Mouse (Mus musculus) kidney, embryonic 14.5 days (tissue): ENCODE measurements at regions not wholly inside any gene's neighbourhood (a gene's known extent, or its start where the extent isn't known, plus 50 kb on each side); places are given as distances from the start of the nearest gene placed in this dataset.
"Not testable (repeated sequence)": the region's sequence is repeated elsewhere in the genome, so short reads cannot be mapped to it uniquely, and the experiment has no call there.

ENCODE experiments used
- ATAC-seq: fragments of 200-750 bp; cut with Nextera tagmentation; 2 replicates; pipeline ENCODE4 v1.8.0; 2017; ENCODE audit warnings: moderate number of reproducible peaks, mild to moderate bottlenecking, moderate TSS enrichment, moderate library complexity; ENCODE audit not compliant: low FRiP score, low TSS enrichment
- H3K27ac ChIP-seq: fragments of 300-500 bp; sonication (generic); 2 replicates; pipeline ENCODE4 v1.5.1; 2014; ENCODE audit warnings: low read depth, mild to moderate bottlenecking, low read length, moderate library complexity, mixed read lengths
- H3K27me3 ChIP-seq: fragments of 300-500 bp; sonication (generic); 2 replicates; pipeline ENCODE4 v1.6.1; 2014; ENCODE audit warnings: mild to moderate bottlenecking, low read length; ENCODE audit not compliant: control insufficient read depth, insufficient read depth
- H3K36me3 ChIP-seq: fragments of 300-500 bp; sonication (generic); 2 replicates; pipeline ENCODE4 v1.6.1; 2014; ENCODE audit warnings: low read length, mixed read lengths; ENCODE audit not compliant: control insufficient read depth, insufficient read depth
- H3K4me1 ChIP-seq: fragments of 300-500 bp; sonication (generic); 2 replicates; pipeline ENCODE4 v1.6.1; 2014; ENCODE audit warnings: low read length, mixed read lengths; ENCODE audit not compliant: control insufficient read depth, insufficient read depth
- H3K4me2 ChIP-seq: fragments of 300-500 bp; sonication (generic); replicated peaks from 2 replicates; pipeline ENCODE4 v1.6.1; 2014; ENCODE audit warnings: low read depth, mild to moderate bottlenecking, low read length
- H3K4me3 ChIP-seq: fragments of 300-500 bp; sonication (generic); 2 replicates; pipeline ENCODE4 v1.5.1; 2014; ENCODE audit warnings: mild to moderate bottlenecking, low read length
- H3K9ac ChIP-seq: fragments of 300-500 bp; sonication (generic); 2 replicates; pipeline ENCODE4 v1.6.1; 2014; ENCODE audit warnings: low read depth, mild to moderate bottlenecking, low read length, moderate library complexity
- H3K9me3 ChIP-seq: fragments of 300-500 bp; sonication (generic); 2 replicates; pipeline ENCODE4 v1.6.1; 2016; ENCODE audit warnings: low read length; ENCODE audit not compliant: control insufficient read depth
- WGBS: fragments of 180-500 bp; shearing (Covaris S2); extraction: QIAGEN DNeasy Blood & Tissue Kit; methylation state at CpG from one replicate; pipeline ENCODE4 v1.1.7; 2014; 5-methylcytosine and 5-hydroxymethylcytosine counted together

DNA sequence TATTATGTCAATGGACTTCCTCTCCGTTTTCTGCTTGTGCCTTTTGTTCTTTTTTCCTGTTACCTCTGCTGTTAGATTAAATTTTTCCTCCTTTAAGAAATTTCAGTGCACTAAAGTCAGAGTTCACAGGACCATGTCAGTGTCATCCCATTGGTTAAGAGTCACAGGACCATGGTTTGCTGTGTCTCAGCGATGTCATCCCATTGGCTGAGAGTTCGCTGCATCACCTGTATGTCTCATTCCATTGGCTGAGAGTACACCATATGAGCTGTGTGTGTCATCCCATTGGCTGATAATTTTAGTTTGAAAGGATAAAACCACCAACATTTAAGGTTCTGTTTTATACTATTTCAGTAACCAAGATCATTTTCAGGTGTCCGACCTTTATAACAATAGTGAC lies 50.7 kb upstream of the Jade1 start:
- no peak overlapping the region for H3K4me2 ChIP-seq
- 91% methylated on average over 4 of the region's 4 CpGs for WGBS

GRCm38 (mm10) chr3:41502161-41502560 lies 53.4 kb upstream of the Jade1 start:
- H3K4me1 ChIP-seq: no peaks in the 10 kb centered on the region
- no peaks in the 10 kb centered on the region for H3K9me3 ChIP-seq
- H3K4me3 ChIP-seq: no peak overlapping the region
- WGBS: 88% methylated on average over 3 of the region's 3 CpGs
- no peak overlapping the region for H3K27ac ChIP-seq
- H3K36me3 ChIP-seq: no peaks in the 10 kb centered on the region
- no peak overlapping the region for H3K9ac ChIP-seq
- H3K27me3 ChIP-seq: no peaks in the 10 kb centered on the region
- ATAC-seq: no peak
- H3K4me2 ChIP-seq: no peak overlapping the region

More for the DNA sequence above, 50.7 kb upstream of the Jade1 start:
- no peak for ATAC-seq
- H3K9ac ChIP-seq: no peak overlapping the region
- no peaks in the 10 kb centered on the region for H3K27me3 ChIP-seq
- H3K36me3 ChIP-seq: no peaks in the 10 kb centered on the region
- no peaks in the 10 kb centered on the region for H3K4me1 ChIP-seq
- H3K4me3 ChIP-seq: no peak overlapping the region
- H3K9me3 ChIP-seq: no peaks in the 10 kb centered on the region
- H3K27ac ChIP-seq: no peak overlapping the region

- not testable (repeated sequence) for H3K27me3 ChIP-seq, H3K9me3 ChIP-seq, H3K4me3 ChIP-seq, H3K9ac ChIP-seq, H3K4me2 ChIP-seq, H3K27ac ChIP-seq, H3K36me3 ChIP-seq, ATAC-seq, H3K4me1 ChIP-seq
- WGBS: 56% methylated on average over 6 of the region's 6 CpGs
Measured at GRCm38 (mm10) chr3:41501639-41502038, 53.9 kb upstream of the Jade1 start.

DNA sequence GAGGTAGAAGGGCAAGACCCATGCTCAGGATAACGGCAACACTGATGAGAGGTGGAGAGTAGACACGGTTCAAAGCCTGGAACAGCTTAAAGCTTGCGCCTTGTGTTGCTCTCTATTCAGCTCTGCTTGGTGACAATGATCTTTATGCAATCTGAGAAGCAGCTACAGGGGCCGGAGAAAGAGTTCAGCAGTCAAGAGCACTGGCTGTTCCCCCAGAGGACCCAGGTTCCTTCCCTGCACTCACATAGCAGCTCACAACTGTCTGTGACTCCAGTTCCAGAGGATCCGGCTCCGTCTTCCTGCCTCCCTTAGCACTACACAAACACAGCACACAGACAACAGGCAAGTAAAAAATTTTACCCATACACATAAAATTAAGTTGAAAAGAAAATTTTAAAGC lies 54.4 kb upstream of the Jade1 start:
- Histone ChIP-seq H3K4me1 (no peaks in the 10 kb centered on the region), H3K4me3 (no peak overlapping the region), H3K4me2 (no peak overlapping the region), H3K9me3 (no peaks in the 10 kb centered on the region), H3K27me3 (no peaks in the 10 kb centered on the region), H3K9ac (no peak overlapping the region), H3K27ac (no peak overlapping the region), H3K36me3 (no peaks in the 10 kb centered on the region)
- WGBS: 65% methylated on average over 6 of the region's 6 CpGs
- ATAC-seq: no peak

GRCm38 (mm10) chr3:41499680-41500079 lies 55.9 kb upstream of the Jade1 start:
- Histone ChIP-seq H3K36me3 (no peaks in the 10 kb centered on the region), H3K9me3 (no peaks in the 10 kb centered on the region), H3K4me3 (no peak overlapping the region), H3K4me2 (no peak overlapping the region), H3K9ac (no peak overlapping the region), H3K4me1 (no peaks in the 10 kb centered on the region), H3K27me3 (no peaks in the 10 kb centered on the region), H3K27ac (no peak overlapping the region)
- no peak for ATAC-seq
- WGBS: 84% methylated on average over 2 of the region's 2 CpGs

- ATAC-seq: no peak
- Histone ChIP-seq H3K36me3 (no peaks in the 10 kb centered on the region), H3K27ac (no peak overlapping the region), H3K9me3 (no peaks in the 10 kb centered on the region), H3K4me3 (no peak overlapping the region), H3K27me3 (no peaks in the 10 kb centered on the region), H3K4me2 (no peak overlapping the region), H3K9ac (no peak overlapping the region), H3K4me1 (no peaks in the 10 kb centered on the region)
- 43% methylated on average over 7 of the region's 7 CpGs for WGBS
Measured at GRCm38 (mm10) chr3:41498791-41499190, 56.7 kb upstream of the Jade1 start.

DNA sequence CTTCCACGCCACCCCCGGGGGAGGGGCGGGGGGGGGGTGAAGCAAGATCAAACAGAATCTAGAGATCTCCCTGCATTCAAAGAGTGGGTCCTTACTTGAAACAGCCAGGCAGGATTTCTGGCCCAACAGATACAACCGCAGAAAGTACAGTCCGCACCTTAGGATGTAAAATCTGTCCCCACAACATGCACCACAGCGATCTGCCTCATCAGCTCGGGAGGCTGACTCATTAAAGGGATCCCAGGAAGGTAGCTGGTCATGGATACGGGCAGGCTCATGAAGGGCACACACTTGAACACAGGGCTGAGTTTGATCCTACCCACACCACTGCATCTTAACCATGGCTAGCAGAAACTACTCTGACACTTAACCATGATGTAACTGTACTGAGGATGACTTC lies 57.8 kb upstream of the Jade1 start:
- Histone ChIP-seq H3K4me3 (no peak overlapping the region), H3K4me2 (no peak overlapping the region), H3K9me3 (no peaks in the 10 kb centered on the region), H3K4me1 (no peaks in the 10 kb centered on the region), H3K36me3 (no peaks in the 10 kb centered on the region), H3K27ac (no peak overlapping the region), H3K27me3 (no peaks in the 10 kb centered on the region), H3K9ac (no peak overlapping the region)
- 79% methylated on average over 8 of the region's 8 CpGs for WGBS
- ATAC-seq: no peak

DNA sequence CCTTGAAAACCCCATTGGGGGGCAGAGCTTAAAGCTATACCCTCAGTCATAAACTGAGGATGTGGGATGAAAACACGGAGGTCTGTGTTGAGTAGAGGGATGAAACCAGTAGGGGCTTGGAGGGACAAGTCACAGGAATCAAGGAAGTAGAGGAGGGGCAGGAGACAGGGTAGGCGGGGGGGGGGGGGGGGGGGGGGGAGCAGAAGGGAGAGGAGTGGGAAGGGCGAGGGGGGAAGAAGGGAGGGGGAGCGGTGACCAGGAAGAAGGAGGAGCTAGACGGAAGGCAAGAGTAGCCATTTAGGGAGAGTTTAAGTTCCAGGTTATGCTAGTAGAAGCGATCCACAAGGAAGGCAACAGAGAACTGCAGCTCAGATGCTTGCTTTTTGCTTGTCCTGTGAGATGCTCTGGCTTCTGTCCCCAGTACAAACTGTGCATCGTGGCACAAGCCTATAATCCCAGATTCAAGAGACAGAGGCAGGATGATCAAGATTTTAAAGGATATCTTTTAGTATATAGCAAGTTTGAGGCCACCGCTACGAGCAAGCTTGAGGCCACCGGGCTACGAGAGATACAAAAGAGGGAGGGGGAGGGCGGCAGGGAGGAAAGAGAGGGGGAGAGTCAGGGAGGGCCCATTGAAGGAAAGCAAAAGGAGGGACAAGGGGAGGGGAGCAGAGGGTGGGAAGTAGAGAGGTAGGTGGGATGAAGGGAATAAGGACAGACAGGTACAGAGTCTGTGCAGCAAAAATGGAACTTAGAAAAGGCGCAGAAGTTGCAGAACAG lies 58.4 kb upstream of the Jade1 start:
- H3K27me3 ChIP-seq: no peaks in the 10 kb centered on the region
- no peak for ATAC-seq
- no peak overlapping the region for H3K9ac ChIP-seq
- H3K4me1 ChIP-seq: no peaks in the 10 kb centered on the region
- H3K9me3 ChIP-seq: no peaks in the 10 kb centered on the region
- H3K36me3 ChIP-seq: no peaks in the 10 kb centered on the region
- WGBS: 66% methylated on average over 11 of the region's 13 CpGs
- H3K27ac ChIP-seq: no peak overlapping the region
- H3K4me3 ChIP-seq: no peak overlapping the region
- H3K4me2 ChIP-seq: no peak overlapping the region

DNA sequence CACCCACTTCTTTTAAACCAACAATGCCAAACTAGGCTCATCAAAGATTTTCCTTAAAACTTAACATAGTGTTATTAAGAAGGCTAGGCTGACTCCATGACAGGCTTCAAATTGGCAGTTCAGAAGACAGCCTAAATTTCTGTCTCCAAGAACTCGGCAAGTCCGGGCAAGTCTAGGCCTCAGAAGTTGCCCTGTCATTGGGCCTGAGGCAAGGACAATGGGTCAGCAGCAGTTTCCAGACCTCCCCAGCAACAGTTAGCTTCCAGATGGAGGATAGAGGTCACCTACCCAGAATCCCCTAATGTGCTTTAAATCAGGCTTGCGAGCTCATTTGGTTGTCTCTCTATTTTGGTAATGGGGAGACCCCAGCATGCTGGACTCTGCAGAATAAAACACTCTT lies 59.6 kb upstream of the Jade1 start:
- no peak overlapping the region for H3K9ac ChIP-seq
- no peaks in the 10 kb centered on the region for H3K9me3 ChIP-seq
- no peak overlapping the region for H3K27ac ChIP-seq
- no peaks in the 10 kb centered on the region for H3K27me3 ChIP-seq
- ATAC-seq: no peak
- H3K36me3 ChIP-seq: no peaks in the 10 kb centered on the region
- WGBS: 85% methylated on average over 3 of the region's 3 CpGs
- H3K4me2 ChIP-seq: no peak overlapping the region
- H3K4me3 ChIP-seq: no peak overlapping the region
- H3K4me1 ChIP-seq: no peaks in the 10 kb centered on the region
